Mouse (Mus musculus): Measurements from ENCODE around the gene Churc1. TPM values are rescaled to one million over a fixed set of nuclear protein-coding genes. Genes with fewer than 3 reads are reported as not detected.
A peak's percentile ranks its signal among the peaks of the same experiment; 100 is the strongest.

Gene Churc1
- polyA plus RNA-seq, 1 experiment from 2014 or later, result 228 TPM

- no peaks in the 10 kb centered on the region for H3K9me3 ChIP-seq (ENCODE audit: control insufficient read depth, low read length)
- H3K36me3 ChIP-seq (ENCODE audit: control insufficient read depth, insufficient read depth, low read length), result no peaks in the 10 kb centered on the region
- no peak for ATAC-seq (ENCODE audit: insufficient number of reproducible peaks, insufficient read depth, low FRiP score, low read depth)
- H3K4me2 ChIP-seq (ENCODE audit: low read length), result no peak overlapping the region
- H3K4me1 ChIP-seq (ENCODE audit: control insufficient read depth in 2 of 2, insufficient read depth in 2 of 2, low read length in 2 of 2), result no peaks in the 10 kb centered on the region; a peak in 1 of 4 replicates
- no peak overlapping the region for H3K9ac ChIP-seq (ENCODE audit: low read length)
- no peaks in the 10 kb centered on the region for H3K27me3 ChIP-seq (ENCODE audit: control insufficient read depth, insufficient read depth, low read length)
- WGBS, result 68% methylated on average over 7 of the region's 7 CpGs
- no peak overlapping the region for H3K4me3 ChIP-seq (ENCODE audit: control insufficient read depth in 1 of 2, insufficient read depth in 1 of 2, low read depth in 1 of 2, low read length in 2 of 2)
- H3K27ac ChIP-seq (replicated peaks in 1 of 2; ENCODE audit: control insufficient read depth in 1 of 2, insufficient read depth in 1 of 2, low read depth in 2 of 2, low read length in 2 of 2), result no peak overlapping the region
These were observed 31.7 kb downstream of the Churc1 start for GRCm38 (mm10) chr12:76796938-76797539.

- H3K36me3 ChIP-seq (ENCODE audit: control insufficient read depth, insufficient read depth, low read length), result no peaks in the 10 kb centered on the region
These were observed 32.8 kb downstream of the Churc1 start for GRCm38 (mm10) chr12:76798008-76798720.

GRCm38 (mm10) chr12:76803028-76803427, 37.7 kb downstream of the Churc1 start:
- Histone ChIP-seq H3K9ac (ENCODE audit: low read length) (no peak overlapping the region), H3K9me3 (ENCODE audit: control insufficient read depth, low read length) (no peaks in the 10 kb centered on the region), H3K4me1 (ENCODE audit: control insufficient read depth in 2 of 2, insufficient read depth in 2 of 2, low read length in 2 of 2) (peaks cover 5% of the 10 kb centered on the region in 2 experiments; a peak in 2 of 4 replicates), H3K27me3 (ENCODE audit: control insufficient read depth, insufficient read depth, low read length) (no peaks in the 10 kb centered on the region), H3K27ac (replicated peaks in 1 of 2; ENCODE audit: control insufficient read depth in 1 of 2, insufficient read depth in 1 of 2, low read depth in 2 of 2, low read length in 2 of 2) (no peak overlapping the region), H3K36me3 (ENCODE audit: control insufficient read depth, insufficient read depth, low read length) (no peaks in the 10 kb centered on the region), H3K4me2 (ENCODE audit: low read length) (no peak overlapping the region), H3K4me3 (ENCODE audit: control insufficient read depth in 1 of 2, insufficient read depth in 1 of 2, low read depth in 1 of 2, low read length in 2 of 2) (no peak overlapping the region)
- WGBS, result 61% methylated on average over 10 of the region's 10 CpGs
- ATAC-seq (ENCODE audit: insufficient number of reproducible peaks, insufficient read depth, low FRiP score, low read depth), result no peak

More at GRCm38 (mm10) chr12:76798008-76798720, 32.8 kb downstream of the Churc1 start:
- Histone ChIP-seq H3K9me3 (ENCODE audit: control insufficient read depth, low read length) (no peaks in the 10 kb centered on the region), H3K27me3 (ENCODE audit: control insufficient read depth, insufficient read depth, low read length) (no peaks in the 10 kb centered on the region), H3K4me2 (ENCODE audit: low read length) (no peak overlapping the region), H3K4me3 (ENCODE audit: control insufficient read depth in 1 of 2, insufficient read depth in 1 of 2, low read depth in 1 of 2, low read length in 2 of 2) (no peak overlapping the region), H3K27ac (replicated peaks in 1 of 2; ENCODE audit: control insufficient read depth in 1 of 2, insufficient read depth in 1 of 2, low read depth in 2 of 2, low read length in 2 of 2) (no peak overlapping the region), H3K9ac (ENCODE audit: low read length) (no peak overlapping the region), H3K4me1 (ENCODE audit: control insufficient read depth in 2 of 2, insufficient read depth in 2 of 2, low read length in 2 of 2) (peaks cover 1 to 2% of the 10 kb centered on the region in 2 experiments; a peak in 2 of 4 replicates)
- 76% methylated on average over 5 of the region's 5 CpGs for WGBS
- ATAC-seq (ENCODE audit: insufficient number of reproducible peaks, insufficient read depth, low FRiP score, low read depth), result no peak

GRCm38 (mm10) chr12:76803700-76804252, 38.4 kb downstream of the Churc1 start:
- no peak overlapping the region for H3K4me2 ChIP-seq (ENCODE audit: low read length)
- H3K9me3 ChIP-seq (ENCODE audit: control insufficient read depth, low read length), result no peaks in the 10 kb centered on the region
- no peak overlapping the region for H3K27ac ChIP-seq (replicated peaks in 1 of 2; ENCODE audit: control insufficient read depth in 1 of 2, insufficient read depth in 1 of 2, low read depth in 2 of 2, low read length in 2 of 2)
- H3K4me3 ChIP-seq (ENCODE audit: control insufficient read depth in 1 of 2, insufficient read depth in 1 of 2, low read depth in 1 of 2, low read length in 2 of 2), result no peak overlapping the region
- H3K4me1 ChIP-seq (ENCODE audit: control insufficient read depth in 2 of 2, insufficient read depth in 2 of 2, low read length in 2 of 2), result peaks cover 5% of the 10 kb centered on the region in 2 experiments; a peak in 2 of 4 replicates
- no peaks in the 10 kb centered on the region for H3K36me3 ChIP-seq (ENCODE audit: control insufficient read depth, insufficient read depth, low read length)
- WGBS, result 46% methylated on average over 7 of the region's 7 CpGs
- H3K9ac ChIP-seq (ENCODE audit: low read length), result no peak overlapping the region
- H3K27me3 ChIP-seq (ENCODE audit: control insufficient read depth, insufficient read depth, low read length), result no peaks in the 10 kb centered on the region
- ATAC-seq (ENCODE audit: insufficient number of reproducible peaks, insufficient read depth, low FRiP score, low read depth), result peak; percentile 16; the same call in 1 of the 2 replicates

GRCm38 (mm10) chr12:76805056-76805811, 39.9 kb downstream of the Churc1 start:
- Histone ChIP-seq H3K27me3 (ENCODE audit: control insufficient read depth, insufficient read depth, low read length) (no peaks in the 10 kb centered on the region), H3K27ac (replicated peaks in 1 of 2; ENCODE audit: control insufficient read depth in 1 of 2, insufficient read depth in 1 of 2, low read depth in 2 of 2, low read length in 2 of 2) (no peak overlapping the region), H3K36me3 (ENCODE audit: control insufficient read depth, insufficient read depth, low read length) (no peaks in the 10 kb centered on the region), H3K4me1 (ENCODE audit: control insufficient read depth in 2 of 2, insufficient read depth in 2 of 2, low read length in 2 of 2) (peaks cover 5% of the 10 kb centered on the region in 2 experiments; a peak in 2 of 4 replicates), H3K4me3 (ENCODE audit: control insufficient read depth in 1 of 2, insufficient read depth in 1 of 2, low read depth in 1 of 2, low read length in 2 of 2) (no peak overlapping the region), H3K9ac (ENCODE audit: low read length) (no peak overlapping the region), H3K9me3 (ENCODE audit: control insufficient read depth, low read length) (no peaks in the 10 kb centered on the region), H3K4me2 (ENCODE audit: low read length) (no peak overlapping the region)
- no peak for ATAC-seq (ENCODE audit: insufficient number of reproducible peaks, insufficient read depth, low FRiP score, low read depth)
- 78% methylated on average over 10 of the region's 10 CpGs for WGBS

- Histone ChIP-seq H3K36me3 (ENCODE audit: control insufficient read depth, insufficient read depth, low read length) (no peaks in the 10 kb centered on the region), H3K4me2 (ENCODE audit: low read length) (no peak overlapping the region)
- WGBS, result 68% methylated on average over 10 of the region's 10 CpGs
These were observed 42.5 kb downstream of the Churc1 start for GRCm38 (mm10) chr12:76807796-76808195.

GRCm38 (mm10) chr12:76810491-76810890, 45.2 kb downstream of the Churc1 start:
- Histone ChIP-seq H3K27ac (replicated peaks in 1 of 2; ENCODE audit: control insufficient read depth in 1 of 2, insufficient read depth in 1 of 2, low read depth in 2 of 2, low read length in 2 of 2) (no peak overlapping the region), H3K36me3 (ENCODE audit: control insufficient read depth, insufficient read depth, low read length) (no peaks in the 10 kb centered on the region), H3K4me2 (ENCODE audit: low read length) (no peak overlapping the region), H3K9me3 (ENCODE audit: control insufficient read depth, low read length) (no peaks in the 10 kb centered on the region), H3K9ac (ENCODE audit: low read length) (no peak overlapping the region), H3K4me1 (ENCODE audit: control insufficient read depth in 2 of 2, insufficient read depth in 2 of 2, low read length in 2 of 2) (peaks cover 0 to 2% of the 10 kb centered on the region in 2 experiments; a peak in 1 of 4 replicates), H3K4me3 (ENCODE audit: control insufficient read depth in 1 of 2, insufficient read depth in 1 of 2, low read depth in 1 of 2, low read length in 2 of 2) (no peak overlapping the region), H3K27me3 (ENCODE audit: control insufficient read depth, insufficient read depth, low read length) (no peaks in the 10 kb centered on the region)
- ATAC-seq (ENCODE audit: insufficient number of reproducible peaks, insufficient read depth, low FRiP score, low read depth), result no peak
- 83% methylated on average over 5 of the region's 5 CpGs for WGBS

More at GRCm38 (mm10) chr12:76807796-76808195, 42.5 kb downstream of the Churc1 start:
- Histone ChIP-seq H3K27me3 (ENCODE audit: control insufficient read depth, insufficient read depth, low read length) (no peaks in the 10 kb centered on the region), H3K27ac (replicated peaks in 1 of 2; ENCODE audit: control insufficient read depth in 1 of 2, insufficient read depth in 1 of 2, low read depth in 2 of 2, low read length in 2 of 2) (no peak overlapping the region), H3K4me1 (ENCODE audit: control insufficient read depth in 2 of 2, insufficient read depth in 2 of 2, low read length in 2 of 2) (peaks cover 5% of the 10 kb centered on the region in 2 experiments; a peak in 2 of 4 replicates), H3K9me3 (ENCODE audit: control insufficient read depth, low read length) (no peaks in the 10 kb centered on the region), H3K9ac (ENCODE audit: low read length) (no peak overlapping the region), H3K4me3 (ENCODE audit: control insufficient read depth in 1 of 2, insufficient read depth in 1 of 2, low read depth in 1 of 2, low read length in 2 of 2) (no peak overlapping the region)
- no peak for ATAC-seq (ENCODE audit: insufficient number of reproducible peaks, insufficient read depth, low FRiP score, low read depth)

Measured in heart, embryonic 14.5 days (tissue).